Mouse (Mus musculus) C2C12 (cell line): ENCODE measurements around the gene Ifnar2.

ENCODE experiments used
- CTCF ChIP-seq: IDR thresholded peaks from one replicate; pipeline ENCODE4 v1.5.1; 2011; ENCODE audit not compliant: control insufficient read depth, insufficient read depth, insufficient read length
- USF1 ChIP-seq: IDR thresholded peaks from one replicate; pipeline ENCODE4 v1.6.1; 2011; ENCODE audit warnings: low read depth, mild to moderate bottlenecking, control low read depth, moderate library complexity

GRCm38 (mm10) chr16:91450137-91451064 lies 77.8 kb downstream of the Ifnar2 start:
- TF ChIP-seq CTCF: no peak
- no peak for TF ChIP-seq USF1
